Mouse (Mus musculus) splenic B cell, adult 2 months (primary cell): ENCODE data around the gene Pmis2.

ENCODE experiments used
- DNase-seq: peaks from one replicate; pipeline ENCODE4 v3.0.0-alpha.2; 2011; ENCODE audit warnings: low read depth, low spot score
- H3K27me3 ChIP-seq: 2 replicates; pipeline ENCODE4 v1.6.1; 2012; ENCODE audit warnings: mild to moderate bottlenecking, low read length, moderate library complexity, mixed read lengths; ENCODE audit not compliant: control insufficient read depth, poor library complexity, insufficient read depth, severe bottlenecking
- H3K36me3 ChIP-seq: 2 replicates; pipeline ENCODE4 v1.6.1; 2012; ENCODE audit warnings: mild to moderate bottlenecking, low read length, moderate library complexity, mixed read lengths; ENCODE audit not compliant: control insufficient read depth, poor library complexity, insufficient read depth, severe bottlenecking

Gene Pmis2

DNA sequence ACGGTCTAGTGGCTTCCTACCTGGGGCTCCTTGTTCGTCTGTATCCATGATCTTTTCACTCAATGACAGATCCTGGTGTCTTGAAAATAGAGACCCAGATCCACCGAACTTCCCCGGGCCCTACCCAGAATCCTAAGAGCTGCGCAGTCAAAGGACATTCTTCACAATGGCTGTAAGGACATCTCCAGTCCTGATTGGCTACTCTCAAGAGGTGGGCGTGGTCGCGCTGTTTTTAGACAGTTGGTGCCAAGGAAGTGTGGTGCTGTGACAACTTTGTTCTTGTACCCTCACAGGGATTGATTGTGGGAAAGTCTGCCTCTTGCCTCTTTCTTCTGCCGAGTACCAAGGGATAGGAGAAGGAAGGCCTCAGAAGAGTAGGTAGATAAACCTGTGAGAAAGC is at the start of gene Pmis2:
Gene Pmis2 (minus strand): TSS at position 126 of the 400 bp plus-strand sequence.
- H3K27me3 ChIP-seq: no peaks in the 10 kb centered on the region
- no peak for DNase-seq
- H3K36me3 ChIP-seq: no peaks in the 10 kb centered on the region

DNA sequence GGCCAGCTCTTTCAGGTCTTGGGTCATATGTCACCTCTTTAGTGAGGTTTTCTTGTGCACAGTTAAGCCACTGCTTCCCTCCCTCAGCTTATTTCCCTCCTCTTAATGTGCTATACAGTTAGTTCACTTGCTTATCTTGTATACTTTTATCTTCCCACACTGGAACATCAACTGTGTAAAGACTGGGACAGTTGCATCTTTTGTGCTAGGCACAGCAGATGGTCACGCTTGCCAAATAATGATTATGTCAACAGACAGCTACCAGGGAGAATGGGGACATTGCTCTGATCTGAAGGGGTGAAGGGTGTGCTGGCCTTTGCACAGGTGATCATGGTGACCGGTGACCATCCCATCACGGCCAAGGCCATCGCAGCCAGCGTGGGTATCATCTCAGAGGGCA is 48.3 kb upstream of the Pmis2 start:
- no peak for DNase-seq
- H3K36me3 ChIP-seq: no peaks in the 10 kb centered on the region

DNA sequence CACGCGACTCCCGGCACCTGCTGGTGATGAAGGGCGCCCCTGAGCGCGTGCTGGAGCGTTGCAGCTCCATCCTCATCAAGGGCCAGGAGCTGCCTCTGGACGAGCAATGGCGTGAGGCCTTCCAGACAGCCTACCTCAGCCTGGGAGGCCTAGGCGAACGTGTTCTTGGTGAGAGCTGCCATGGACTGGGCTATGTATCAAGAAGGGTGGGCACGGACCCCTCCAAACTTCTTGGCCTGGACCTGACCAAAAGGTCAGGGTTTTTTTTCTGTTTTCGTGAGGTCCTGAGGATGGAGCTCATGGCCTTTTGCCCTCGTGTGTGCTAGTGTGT is 46.3 kb upstream of the Pmis2 start:
- Histone ChIP-seq H3K27me3 (0 out of 2 replicates have a peak, but pooled peaks cover 2% of the 10 kb centered on the region), H3K36me3 (no peaks in the 10 kb centered on the region)
- DNase-seq: no peak

More for the DNA sequence above, 48.3 kb upstream of the Pmis2 start:
- H3K27me3 ChIP-seq: 0 out of 2 replicates have a peak, but pooled peaks cover 2% of the 10 kb centered on the region

DNA sequence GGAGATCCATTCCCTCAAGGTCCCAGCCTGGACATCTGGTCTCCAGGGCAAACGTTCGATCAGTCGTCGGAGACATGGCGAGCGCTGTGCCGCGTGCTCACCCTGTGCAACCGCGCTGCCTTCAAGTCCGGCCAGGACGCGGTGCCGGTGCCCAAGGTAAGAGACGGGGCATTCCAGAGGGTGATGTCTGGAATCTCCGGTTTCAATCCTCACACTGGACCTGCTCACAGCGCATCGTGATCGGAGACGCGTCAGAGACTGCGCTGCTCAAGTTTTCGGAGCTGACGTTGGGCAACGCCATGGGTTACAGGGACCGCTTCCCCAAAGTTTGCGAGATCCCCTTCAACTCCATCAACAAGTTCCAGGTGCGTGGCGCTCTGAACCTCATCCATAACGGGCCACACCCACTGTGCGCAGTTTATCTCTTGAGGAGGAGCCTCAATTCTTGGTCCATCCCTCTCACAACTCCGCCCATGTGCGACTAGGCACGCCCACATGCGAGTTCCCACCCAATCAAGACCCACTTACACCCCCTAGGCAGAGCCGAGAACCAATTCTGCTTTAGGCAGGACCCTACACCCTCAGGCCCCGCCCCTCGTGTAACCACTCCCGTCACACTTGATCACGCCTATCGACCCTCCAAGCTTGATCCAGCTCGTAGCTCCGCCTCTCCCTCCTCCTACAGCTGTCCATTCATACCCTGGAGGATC is 45.8 kb upstream of the Pmis2 start:
- Histone ChIP-seq H3K27me3 (0 out of 2 replicates have a peak, but pooled peaks cover 2% of the 10 kb centered on the region), H3K36me3 (no peaks in the 10 kb centered on the region)
- DNase-seq: peak; percentile 85

DNA sequence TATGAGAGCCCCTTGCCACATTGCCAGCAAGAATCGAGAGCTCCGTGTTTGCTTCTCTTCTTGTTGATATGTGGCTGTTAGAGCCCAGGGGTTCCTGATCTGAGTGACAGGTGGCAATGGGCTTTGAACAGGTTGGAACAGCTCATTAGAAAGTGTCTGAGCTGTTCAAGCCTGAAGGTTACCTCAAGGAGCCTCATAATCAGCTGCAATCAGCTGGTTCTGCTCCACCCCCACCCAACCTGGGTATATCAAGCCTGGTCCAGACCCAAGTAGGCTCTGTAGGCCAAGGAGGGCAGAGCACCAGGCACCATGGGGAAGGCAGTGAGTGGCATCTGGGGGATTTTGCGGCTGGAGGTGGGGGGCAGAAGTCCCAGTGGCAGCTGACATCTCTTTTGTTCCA is 40.5 kb upstream of the Pmis2 start, which contains the start of gene Atp4a:
Gene Atp4a (plus strand): TSS at position 268 of the 400 bp plus-strand sequence.
- no peaks in the 10 kb centered on the region for H3K36me3 ChIP-seq
- 0 out of 2 replicates have a peak, but pooled peaks cover 2% of the 10 kb centered on the region for H3K27me3 ChIP-seq
- DNase-seq: no peak

DNA sequence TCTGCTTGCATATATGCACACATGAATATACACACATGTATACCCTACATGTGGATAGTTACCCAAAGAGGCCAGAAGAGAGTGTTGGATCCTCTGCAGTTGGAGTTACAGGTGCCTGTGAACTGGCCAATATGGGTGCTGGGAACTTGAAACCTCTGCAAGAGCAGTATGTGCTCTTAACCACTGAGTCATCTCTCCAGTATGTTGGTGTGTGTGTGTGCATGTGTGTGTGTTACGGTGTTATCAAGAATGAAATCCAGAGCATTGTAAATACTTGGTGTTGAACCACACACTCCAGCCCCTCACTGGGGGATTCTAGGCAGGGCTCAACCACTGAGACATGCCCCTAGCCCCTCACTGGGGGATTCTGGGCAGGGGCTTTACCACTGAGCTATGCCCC is 36.0 kb upstream of the Pmis2 start:
- Histone ChIP-seq H3K27me3 (no peaks in the 10 kb centered on the region), H3K36me3 (no peaks in the 10 kb centered on the region)
- no peak for DNase-seq

DNA sequence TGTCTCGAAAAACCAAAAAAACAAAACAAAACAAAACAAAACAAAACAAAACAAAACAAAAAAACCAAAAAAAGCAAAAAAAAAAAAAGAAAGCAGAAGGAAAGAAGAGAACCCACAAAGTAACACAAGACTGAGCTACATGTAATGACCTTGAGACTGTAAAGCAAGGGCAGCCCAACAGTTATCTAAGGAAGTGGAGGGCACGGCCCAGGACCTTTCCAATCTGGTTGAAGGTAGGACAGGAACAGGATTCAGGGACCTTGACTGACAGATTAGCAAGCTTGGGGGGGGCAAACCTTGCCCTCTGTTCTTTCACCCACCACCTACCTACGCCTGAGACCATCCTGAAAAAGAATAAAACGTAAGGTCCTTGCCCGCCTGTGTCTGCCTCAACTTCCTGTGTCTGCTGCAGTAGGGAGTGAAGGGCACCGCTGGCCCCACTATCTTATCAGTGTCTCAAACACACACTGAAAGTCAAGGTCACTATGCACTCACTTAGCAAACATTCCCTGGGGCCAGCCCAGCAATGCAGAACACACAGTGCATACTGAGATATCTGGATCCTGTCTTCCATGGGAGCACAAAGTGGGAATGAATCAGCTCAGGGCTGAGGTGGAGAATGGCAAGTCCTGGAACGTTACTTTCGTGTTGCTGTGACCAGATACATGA is 34.9 kb upstream of the Pmis2 start:
- Histone ChIP-seq H3K27me3 (no peaks in the 10 kb centered on the region), H3K36me3 (no peaks in the 10 kb centered on the region)
- DNase-seq: no peak

DNA sequence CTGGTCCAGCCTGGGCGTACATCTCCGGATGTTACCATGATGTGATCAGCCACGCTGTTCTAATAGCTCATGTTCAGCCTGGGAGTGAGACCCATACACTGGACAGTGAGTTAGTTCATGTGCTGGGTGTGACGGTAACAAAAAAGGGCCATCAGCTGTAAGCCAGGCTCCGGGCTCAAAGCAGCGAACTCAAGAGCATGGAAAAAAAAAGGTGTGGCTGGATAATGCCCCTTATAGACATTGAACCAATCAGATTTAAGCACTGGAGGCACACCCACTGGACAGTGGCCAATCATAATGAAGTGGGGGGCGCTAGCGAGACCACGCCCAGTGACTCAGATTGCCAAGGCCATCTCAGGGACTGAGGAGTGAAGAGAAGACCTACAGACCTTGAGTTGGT is 27.2 kb upstream of the Pmis2 start, which contains the start of gene 2200002J24Rik:
Gene 2200002J24Rik (plus strand): TSS at position 338 of the 400 bp plus-strand sequence.
- no peak for DNase-seq
- Histone ChIP-seq H3K36me3 (no peaks in the 10 kb centered on the region), H3K27me3 (no peaks in the 10 kb centered on the region)

DNA sequence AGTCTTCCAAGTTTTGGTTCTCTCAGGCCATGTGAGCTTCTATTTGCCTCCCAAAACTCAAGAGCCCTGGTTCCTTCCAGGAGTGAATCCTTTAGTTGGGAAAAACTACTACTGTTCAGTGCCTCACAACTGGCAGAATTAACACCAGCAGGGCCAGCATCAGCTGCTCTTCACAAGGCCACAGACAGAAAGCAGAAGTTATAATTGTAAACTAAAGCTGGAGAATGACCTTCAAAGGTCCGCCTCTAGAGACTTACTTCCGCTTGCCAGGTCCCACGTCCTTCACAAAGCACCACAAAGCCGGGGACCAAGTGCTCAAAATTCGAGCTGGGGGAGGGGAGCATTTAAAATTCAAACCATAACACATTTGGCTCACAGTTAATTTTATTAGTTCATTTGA is 26.7 kb upstream of the Pmis2 start:
- DNase-seq: peak; percentile 66
- Histone ChIP-seq H3K36me3 (no peaks in the 10 kb centered on the region), H3K27me3 (no peaks in the 10 kb centered on the region)

DNA sequence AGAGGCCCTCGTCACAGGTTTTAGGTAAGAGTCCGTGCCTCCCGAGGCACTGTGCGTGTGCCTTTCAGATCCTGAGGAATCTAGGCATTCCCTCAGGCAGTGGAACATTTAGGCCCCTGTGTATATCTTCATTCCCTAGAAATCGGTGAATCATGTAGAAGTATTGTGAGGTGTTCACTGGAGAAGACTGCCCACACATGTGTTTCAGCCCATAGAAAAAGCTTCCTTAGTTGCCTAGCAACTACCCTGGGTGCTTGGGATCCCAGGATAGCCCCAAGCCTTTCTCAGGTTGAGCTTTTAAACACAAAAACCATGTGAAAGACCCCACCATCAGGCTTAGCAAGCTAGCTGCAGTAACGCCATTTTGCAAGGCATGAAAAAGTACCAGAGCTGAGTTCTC is 16.9 kb upstream of the Pmis2 start:
- no peaks in the 10 kb centered on the region for H3K36me3 ChIP-seq
- no peaks in the 10 kb centered on the region for H3K27me3 ChIP-seq
- no peak for DNase-seq

DNA sequence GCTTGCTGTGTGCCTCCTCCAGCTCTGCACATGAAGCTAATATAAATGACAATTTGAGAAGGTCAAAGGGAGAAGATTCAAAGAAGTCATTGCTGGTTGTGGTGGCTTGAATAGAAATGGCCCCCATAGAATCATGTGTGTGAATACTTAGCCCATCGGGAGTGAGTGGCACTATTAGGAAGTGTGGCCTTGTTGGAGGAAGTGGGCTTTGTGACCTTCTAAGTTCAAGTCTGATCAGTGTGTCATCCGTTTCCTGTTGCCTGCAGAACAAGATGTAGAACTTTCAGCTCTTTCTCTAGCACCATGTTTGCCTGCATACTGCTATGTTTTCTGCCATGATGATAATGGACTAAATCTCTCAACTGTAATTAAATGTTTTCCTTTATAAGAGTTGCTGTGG is 12.0 kb upstream of the Pmis2 start:
- no peak for DNase-seq
- Histone ChIP-seq H3K27me3 (no peaks in the 10 kb centered on the region), H3K36me3 (no peaks in the 10 kb centered on the region)

DNA sequence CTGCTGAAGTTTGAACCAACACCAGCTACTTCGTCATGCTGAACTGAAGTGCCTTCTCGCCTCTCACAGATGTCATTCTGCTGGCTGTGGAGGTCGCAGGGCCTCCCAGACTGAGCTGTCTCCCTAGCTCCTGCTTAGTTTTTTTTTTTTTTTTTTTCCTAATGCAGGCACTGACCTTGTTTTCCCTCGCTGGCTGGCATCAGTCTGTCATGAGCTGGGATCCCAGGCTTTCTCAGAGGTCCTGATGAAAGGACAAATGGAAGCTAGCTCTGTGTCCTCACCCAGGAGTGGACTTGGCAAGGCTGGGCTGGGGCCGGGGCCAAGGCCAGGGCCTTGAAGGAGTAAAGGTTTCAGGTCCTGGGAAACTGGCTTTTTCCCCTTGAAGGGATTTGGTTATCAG is 10.5 kb upstream of the Pmis2 start:
- no peaks in the 10 kb centered on the region for H3K36me3 ChIP-seq
- no peaks in the 10 kb centered on the region for H3K27me3 ChIP-seq

DNA sequence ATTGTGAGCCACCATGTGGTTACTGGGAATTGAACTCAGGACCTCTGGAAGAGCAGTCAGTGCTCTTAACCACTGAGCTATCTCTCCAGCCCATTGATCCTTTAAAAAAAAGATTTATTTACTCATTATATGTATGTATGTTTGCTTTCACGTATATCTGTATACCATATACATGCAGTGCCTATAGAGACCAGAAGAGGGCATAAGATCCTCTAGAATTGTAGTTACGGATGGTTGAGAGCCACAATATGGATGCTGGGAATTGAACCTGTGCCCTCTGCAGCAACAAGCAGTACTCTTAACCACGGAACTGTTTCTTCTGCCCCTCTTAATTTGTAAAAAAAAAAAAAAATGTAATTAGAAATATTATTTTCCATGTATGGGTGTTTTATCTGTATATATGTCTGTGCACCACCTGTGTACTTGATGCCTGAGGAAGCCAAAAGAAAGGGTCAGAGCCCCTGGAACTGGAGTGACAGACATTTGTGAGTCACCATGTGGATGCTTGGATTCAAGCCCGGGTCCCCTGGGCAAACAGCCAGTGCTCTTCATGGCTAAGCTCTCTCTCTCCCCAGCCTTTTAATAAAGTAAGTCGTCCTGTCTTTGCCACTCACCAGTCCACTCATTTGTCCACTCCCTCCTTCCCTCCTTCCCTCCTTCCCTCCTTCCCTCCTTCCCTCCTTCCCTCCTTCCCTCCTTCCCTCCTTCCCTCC is 7.0 kb upstream of the Pmis2 start:
- H3K27me3 ChIP-seq: no peaks in the 10 kb centered on the region
- DNase-seq: no peak
- no peaks in the 10 kb centered on the region for H3K36me3 ChIP-seq

More for the DNA sequence above, 10.5 kb upstream of the Pmis2 start:
- DNase-seq: no peak

DNA sequence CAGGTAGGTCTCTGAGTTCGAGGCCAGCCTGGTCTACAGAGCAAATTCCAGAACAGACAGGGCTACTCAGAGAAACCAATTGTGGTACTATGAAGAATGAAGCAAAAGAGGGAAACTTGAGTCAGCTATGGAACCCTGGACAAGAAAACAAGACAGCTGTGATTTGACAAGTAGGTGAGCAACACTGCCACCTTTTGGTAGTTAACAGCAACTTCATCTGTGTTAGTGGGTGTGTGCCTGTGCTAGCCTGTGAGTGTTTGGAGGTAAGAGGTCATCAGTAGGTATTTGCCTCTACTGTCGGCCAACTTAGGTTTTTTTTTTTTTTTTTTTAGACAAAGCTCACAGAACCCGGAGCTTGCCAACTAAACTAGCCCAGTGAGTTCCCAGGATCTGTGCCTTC is 2.2 kb downstream of the Pmis2 start:
- DNase-seq: peak; percentile 76
- Histone ChIP-seq H3K36me3 (no peaks in the 10 kb centered on the region), H3K27me3 (no peaks in the 10 kb centered on the region)

DNA sequence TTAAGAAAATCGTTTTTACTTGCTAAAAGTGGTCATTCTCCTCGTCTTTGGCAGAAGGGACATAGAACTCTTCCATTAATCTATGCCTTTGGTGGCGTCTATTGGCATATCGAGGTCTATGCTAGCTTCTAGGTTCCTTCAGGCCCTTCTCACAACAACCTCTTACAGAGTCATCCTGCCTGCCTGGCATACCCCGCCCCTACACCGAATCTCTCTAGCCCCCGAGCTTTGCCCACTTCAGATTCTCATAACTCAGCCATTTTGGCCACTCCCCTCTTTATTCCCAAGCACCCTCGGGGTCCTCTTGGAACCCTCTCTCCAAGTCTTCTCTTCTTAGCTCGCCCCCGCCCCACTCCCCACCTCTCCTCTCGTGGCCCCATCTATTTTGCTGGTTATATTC is 6.1 kb downstream of the Pmis2 start:
- Histone ChIP-seq H3K27me3 (no peaks in the 10 kb centered on the region), H3K36me3 (peaks cover 3% of the 10 kb centered on the region; the same call in 1 of the 2 replicates)
- DNase-seq: no peak
